ENCODE assay signal across 9 mouse cellular contexts in genomic region chr11:118908981-118909813, GRCm38 (mm10). TPM values are rescaled to one million over a fixed set of nuclear protein-coding genes. Genes with fewer than 3 reads are reported as not detected.
DNase-seq lines count a peak whose midpoint lies in the region; ATAC-seq and TF ChIP-seq lines count a peak whose summit lies in the region.
"Had no signal": no experiment of that assay in that cellular context is flagged by ENCODE, and none has a peak within 500 bp of the region (broad histone marks: within the 10 kb centered on the region; RNA-seq: fewer than 3 reads in every experiment).

No protein-coding gene starts in this region.

- DNase-seq in layer of hippocampus, adult 2 months (ENCODE audit: low spot score in 2 of 2) = peak in 1 of 2 experiments; percentile 60
- no peak for DNase-seq in layer of hippocampus, adult 9-10 months (ENCODE audit: low spot score)
- DNase-seq in cerebellum, adult 9-11 months = peak; percentile 70
- DNase-seq in neural tube, embryonic 11.5 days (ENCODE audit: low spot score) = peak; percentile 68
- no peak for DNase-seq in adrenal gland, postnatal 4 days (ENCODE audit: low spot score in 2 of 2)
- DNase-seq in thymus, postnatal 10 days (ENCODE audit: low spot score in 2 of 2) = no peak

- peak overlapping the region; percentile 99 for H3K27ac ChIP-seq in layer of hippocampus, adult 2 months
- H3K27ac ChIP-seq in hindbrain, embryonic 12.5 days = peak overlapping the region; percentile 98
- H3K27ac ChIP-seq in neural tube, embryonic 11.5 days (ENCODE audit: low read depth, low read length) = peak overlapping the region; percentile 93

- peak overlapping the region; percentile 77 for H3K4me3 ChIP-seq in layer of hippocampus, adult 2 months
- H3K4me3 ChIP-seq in hindbrain, embryonic 12.5 days = peak overlapping the region; percentile 78
- H3K4me3 ChIP-seq in neural tube, embryonic 11.5 days (ENCODE audit: low read depth, low read length) = peak overlapping the region; percentile 71

- WGBS in hindbrain, embryonic 12.5 days = under 1% methylated on average over 59 of the region's 90 CpGs
- WGBS in neural tube, embryonic 11.5 days = under 1% methylated on average over 53 of the region's 90 CpGs

- H3K4me1 ChIP-seq in hindbrain, embryonic 12.5 days = peaks cover 58% of the 10 kb centered on the region
- peaks cover 15% of the 10 kb centered on the region for H3K4me1 ChIP-seq in neural tube, embryonic 11.5 days (ENCODE audit: control insufficient read depth, insufficient read depth, low read length)

- peak overlapping the region; percentile 96 for H3K4me2 ChIP-seq in hindbrain, embryonic 12.5 days (replicated peaks)
- peak overlapping the region; percentile 85 for H3K4me2 ChIP-seq in neural tube, embryonic 11.5 days (ENCODE audit: low read depth)

- peak overlapping the region; percentile 96 for H3K9ac ChIP-seq in hindbrain, embryonic 12.5 days
- peak overlapping the region; percentile 91 for H3K9ac ChIP-seq in neural tube, embryonic 11.5 days (ENCODE audit: low read length)

- ATAC-seq in hindbrain, embryonic 12.5 days (ENCODE audit: low FRiP score) = peak; percentile 65
- peak; percentile 51; the same call in 1 of the 2 replicates for ATAC-seq in neural tube, embryonic 11.5 days (ENCODE audit: insufficient read depth, low FRiP score, low TSS enrichment)
- ATAC-seq in megakaryocyte, adult 5-6 weeks (ENCODE audit: poor library complexity, severe bottlenecking) = no peak
- ATAC-seq: Patski had no signal

- H3K36me3 ChIP-seq in hindbrain, embryonic 12.5 days = no peaks in the 10 kb centered on the region
- no peaks in the 10 kb centered on the region for H3K36me3 ChIP-seq in neural tube, embryonic 11.5 days (ENCODE audit: control insufficient read depth, insufficient read depth, low read length)

- H3K9me3 ChIP-seq in hindbrain, embryonic 12.5 days (replicated peaks) = no peaks in the 10 kb centered on the region
- no peaks in the 10 kb centered on the region for H3K9me3 ChIP-seq in neural tube, embryonic 11.5 days (ENCODE audit: control insufficient read depth, low read length)

- no peak for TF ChIP-seq CTCF in layer of hippocampus, adult 2 months (conservative IDR thresholded peaks at IDR 0.05)

- H3K27me3 ChIP-seq in hindbrain, embryonic 12.5 days = peaks cover 55% of the 10 kb centered on the region
- peaks cover 43% of the 10 kb centered on the region for H3K27me3 ChIP-seq in neural tube, embryonic 11.5 days (ENCODE audit: control insufficient read depth, insufficient read depth, low read length)

RNA-seq across cellular contexts. Expression of gene Rbfox3, which starts 2.2 kb away (rescaled TPM):
- 100 to 1,000 TPM; 276 to 303 TPM for total RNA-seq in layer of hippocampus, adult 2 months (2021)
- polyA plus RNA-seq in hindbrain, embryonic 12.5 days (2016; fragmentation: Nextera tagmentation; extraction: Ambion mirVana) = 26.5 and 33.6 TPM in 2 replicates
- polyA plus RNA-seq in neural tube, embryonic 11.5 days (2014; fragmentation: Nextera tagmentation; extraction: Ambion mirVana) = 16.1 and 16.2 TPM in 2 replicates
- 1 to 10 TPM; 6.6 to 8.2 TPM for total RNA-seq in adrenal gland, postnatal 4 days (2021)
- total RNA-seq in megakaryocyte, adult 5-6 weeks (2015) = not detected in 2 replicates
- total RNA-seq in megakaryocyte, adult 5-6 weeks (2017) = not detected in 2 replicates
- polyA plus RNA-seq: Patski had no signal

Comparison
In these comparisons a context has a peak if more than half of its experiments do, and no peak if none do; other contexts are left out.
1. DNase-seq: peak in cerebellum, adult 9-11 months (single experiment) and neural tube, embryonic 11.5 days (single experiment); none in layer of hippocampus, adult 9-10 months (single experiment), adrenal gland, postnatal 4 days (0 of 2) and thymus, postnatal 10 days (0 of 2).
2. RNA of gene Rbfox3, which starts 2.2 kb away (total RNA-seq): 276 to 303 TPM in layer of hippocampus, adult 2 months; 6.6 to 8.2 TPM in adrenal gland, postnatal 4 days and not detected in megakaryocyte, adult 5-6 weeks; every median in the first group is over 10 times any median in the second.
3. Peak in every context shown above with its lines, with median percentiles within 50 percentile points of each other: H3K27ac ChIP-seq and H3K4me3 ChIP-seq.